Mouse (Mus musculus) kidney, adult 9 months (tissue): Measurements from ENCODE around the gene Homer2.

Source experiments
- DNase-seq: peaks from one replicate; pipeline ENCODE4 v3.0.0; 2022

The Homer2 gene

DNA sequence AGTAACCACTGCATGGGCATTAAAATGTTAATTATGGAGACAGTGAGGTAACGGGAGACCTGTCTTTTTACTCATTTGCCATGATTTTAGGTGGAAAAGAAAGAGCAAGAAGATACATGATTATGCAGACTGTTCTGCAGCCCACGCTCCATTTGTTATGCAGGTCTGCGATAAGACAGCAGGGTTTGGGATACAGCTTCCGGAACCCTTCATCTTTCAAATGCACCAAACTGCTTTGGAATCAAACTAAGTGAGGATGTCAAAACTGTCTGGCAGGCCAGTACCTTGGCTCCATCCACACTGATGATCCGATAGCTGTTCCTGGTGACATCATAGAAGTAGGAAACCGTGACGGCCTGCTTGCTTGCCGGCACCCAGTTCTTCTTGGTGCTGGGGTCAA, 58.1 kb downstream of the Homer2 start:
- no peak for DNase-seq

DNA sequence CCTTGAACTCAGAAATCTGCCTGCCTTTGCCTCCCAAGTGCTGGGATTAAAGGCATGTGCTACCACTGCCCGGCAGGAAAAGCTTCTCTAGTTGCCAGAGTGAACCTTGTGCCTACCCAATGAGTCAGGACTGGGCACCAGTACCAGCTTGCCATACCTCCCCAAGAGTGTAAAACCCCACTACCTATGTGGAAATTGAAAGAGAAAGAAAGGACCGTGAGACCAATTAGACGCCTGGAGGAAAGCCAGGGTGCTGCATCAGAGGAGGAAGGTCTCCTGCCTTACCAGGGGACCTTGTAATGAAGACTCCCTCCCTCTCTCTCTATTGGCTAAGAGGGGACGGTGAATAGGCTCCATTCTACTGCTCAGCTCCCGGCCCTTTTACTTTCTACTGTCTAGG, 59.4 kb downstream of the Homer2 start:
- DNase-seq, result no peak

DNA sequence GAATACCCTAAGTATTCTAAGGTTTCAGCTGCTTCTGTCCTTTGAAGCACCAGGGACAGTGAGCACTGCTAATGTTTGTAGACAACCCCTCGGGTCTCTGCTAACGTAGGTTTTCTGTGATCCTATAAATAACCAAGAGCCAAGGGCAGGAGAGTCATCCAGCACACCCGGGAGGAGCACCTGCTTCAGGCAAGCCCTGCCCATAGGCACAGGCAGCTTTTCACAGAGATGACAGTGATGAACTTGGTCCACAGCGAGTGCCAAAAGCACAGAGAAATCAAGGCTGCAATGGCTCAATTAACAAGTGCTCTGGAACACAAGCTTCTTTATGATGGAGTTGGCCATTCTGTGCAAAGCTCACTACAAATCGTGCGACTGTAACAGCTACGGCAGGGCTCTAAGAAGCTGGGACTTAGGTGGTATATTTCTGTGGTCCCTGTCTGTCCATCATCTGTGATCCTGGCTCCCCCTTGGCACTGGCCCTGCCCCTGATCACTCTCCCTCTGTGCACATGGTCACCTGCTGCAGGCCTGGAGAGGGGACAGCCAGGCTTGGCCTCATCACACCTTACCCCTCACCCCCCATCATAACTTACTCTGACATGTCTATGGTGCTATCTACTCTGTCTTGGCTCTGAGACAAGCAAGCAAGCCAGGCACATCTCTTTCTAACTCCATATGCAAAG, 62.6 kb downstream of the Homer2 start:
- DNase-seq, result no peak

DNA sequence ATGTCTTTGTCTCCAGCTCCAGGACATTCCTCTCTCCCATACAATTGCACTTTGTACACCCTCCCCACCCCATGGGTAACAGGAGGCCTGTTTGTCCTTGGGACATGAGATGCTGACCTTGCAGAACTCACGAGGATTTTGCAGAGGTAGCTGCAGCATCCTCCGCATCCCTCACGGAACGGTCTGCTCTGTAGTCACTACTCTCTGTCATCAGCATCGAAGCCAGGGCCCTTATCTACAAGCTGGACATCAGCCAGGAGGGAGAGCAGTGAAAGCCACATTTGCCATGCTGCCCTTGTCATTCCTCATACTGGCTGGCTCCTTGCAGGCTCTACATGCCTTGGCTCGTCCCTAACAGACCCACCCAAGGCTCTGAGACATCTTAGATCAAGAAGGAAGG, 66.2 kb downstream of the Homer2 start:
- DNase-seq, result no peak

DNA sequence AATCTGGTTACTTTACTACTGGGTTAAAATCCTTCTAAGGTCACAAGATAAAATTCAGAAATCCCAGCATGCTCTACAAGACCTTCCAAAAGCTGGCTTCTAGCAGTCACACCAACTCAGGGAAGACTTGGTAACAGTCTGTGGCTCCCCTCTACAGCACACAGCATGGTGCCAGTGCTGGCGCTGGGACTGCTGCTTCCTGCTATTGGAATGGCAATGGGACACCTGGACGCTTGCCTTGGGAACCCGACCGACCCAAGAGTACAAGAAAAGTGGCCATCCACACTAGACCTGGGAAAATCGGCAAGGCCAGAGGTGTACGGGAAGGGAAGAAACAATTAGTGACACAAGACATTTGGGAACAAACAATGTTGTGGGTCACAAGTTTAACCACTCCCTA, 74.7 kb downstream of the Homer2 start:
- no peak for DNase-seq

DNA sequence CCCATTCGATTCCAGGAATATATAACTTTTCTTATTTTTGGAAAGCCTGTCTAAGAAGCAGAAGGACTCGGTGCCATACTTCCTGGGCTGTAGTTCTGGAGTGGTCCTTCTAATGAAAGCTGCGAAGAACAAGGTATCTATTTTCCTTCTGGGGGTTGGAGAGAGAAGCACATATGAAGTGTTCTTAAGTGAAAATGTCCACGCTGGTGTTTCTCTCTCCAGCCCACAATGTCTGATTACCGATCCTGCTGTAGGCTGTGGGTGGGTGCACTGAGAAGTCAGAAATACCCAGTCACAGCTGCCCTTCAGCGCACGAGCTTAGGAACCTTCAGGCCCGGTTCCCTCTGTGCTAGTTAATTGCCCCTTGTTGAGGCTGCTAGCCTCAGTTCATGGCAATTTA, 76.1 kb downstream of the Homer2 start:
- no peak for DNase-seq

DNA sequence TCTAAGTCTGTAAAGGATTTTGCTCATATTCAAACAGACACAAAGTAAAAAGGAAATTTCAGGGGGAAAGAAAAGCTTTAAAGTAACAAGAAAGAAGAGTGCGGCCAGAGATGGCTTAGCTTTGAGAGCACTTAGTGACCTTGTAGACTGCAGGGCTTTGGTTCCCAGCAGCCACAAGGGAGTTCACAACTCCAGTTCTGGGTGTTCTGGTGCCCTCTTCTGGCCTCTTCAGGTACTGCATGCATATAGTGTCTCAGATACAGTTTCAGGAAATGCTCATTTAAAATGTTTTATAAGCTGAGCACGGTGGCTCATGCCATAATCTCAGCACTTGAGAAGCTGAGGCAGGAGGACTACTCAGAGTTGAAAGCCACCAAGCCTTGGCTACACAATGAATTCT, 80.9 kb downstream of the Homer2 start:
- DNase-seq, result peak; percentile 17

DNA sequence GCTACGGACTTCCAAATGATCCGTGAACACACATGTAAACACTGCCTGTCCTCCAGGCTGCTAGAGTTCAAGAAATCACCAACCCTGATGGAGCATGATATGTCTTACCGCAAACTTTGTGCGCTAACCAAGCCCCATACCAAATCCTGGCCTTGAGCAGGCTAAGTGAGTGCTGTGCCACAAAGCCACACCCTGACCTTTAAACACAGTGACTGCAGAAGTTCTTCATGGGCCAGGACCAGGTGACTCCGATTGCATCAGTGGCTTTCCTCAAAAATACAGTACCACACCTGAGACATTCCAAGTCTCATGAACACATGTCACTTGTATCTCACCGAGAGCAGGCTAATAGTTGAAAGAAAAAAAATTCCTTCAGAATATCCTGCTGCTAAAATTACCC, 83.6 kb downstream of the Homer2 start:
- no peak for DNase-seq

DNA sequence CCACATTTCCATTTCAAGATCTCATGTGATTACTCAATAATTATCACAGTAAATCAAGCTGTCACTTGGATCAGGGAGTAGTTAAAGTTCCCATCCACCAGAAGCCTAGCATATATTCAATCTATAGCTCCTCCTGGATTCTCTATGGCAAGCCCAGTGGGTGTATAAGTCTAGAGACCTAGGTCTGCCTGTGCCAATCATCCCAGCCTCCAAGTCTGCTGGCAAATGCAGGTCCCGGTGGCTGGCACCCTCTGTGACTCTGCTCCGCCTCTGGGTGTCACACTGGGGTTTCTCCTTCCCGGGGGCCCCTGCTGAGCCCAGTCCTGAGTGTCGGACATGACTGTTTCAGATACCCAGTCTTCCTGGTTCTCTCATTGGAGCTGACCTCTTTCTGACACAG, 84.5 kb downstream of the Homer2 start:
- DNase-seq, result no peak

DNA sequence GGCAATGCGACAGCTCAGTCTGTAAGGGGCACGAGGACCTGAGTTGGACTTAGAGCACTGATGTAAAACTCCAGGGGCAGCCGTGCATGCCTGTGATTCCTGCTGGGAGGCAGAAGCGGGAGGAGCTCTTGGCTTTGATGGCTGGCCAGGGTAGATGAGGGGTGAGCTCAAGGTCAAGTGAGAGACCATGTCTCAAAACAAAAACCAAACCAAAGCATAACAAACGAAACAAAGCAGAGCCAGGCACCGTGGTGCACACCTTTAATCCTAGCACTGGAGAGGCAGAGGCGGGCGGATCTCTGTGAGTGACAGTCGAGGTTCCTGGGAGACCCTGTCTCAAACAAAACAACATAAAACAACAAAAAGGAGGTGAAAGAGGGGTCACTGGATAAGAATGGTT, 92.3 kb downstream of the Homer2 start:
- DNase-seq, result no peak

DNA sequence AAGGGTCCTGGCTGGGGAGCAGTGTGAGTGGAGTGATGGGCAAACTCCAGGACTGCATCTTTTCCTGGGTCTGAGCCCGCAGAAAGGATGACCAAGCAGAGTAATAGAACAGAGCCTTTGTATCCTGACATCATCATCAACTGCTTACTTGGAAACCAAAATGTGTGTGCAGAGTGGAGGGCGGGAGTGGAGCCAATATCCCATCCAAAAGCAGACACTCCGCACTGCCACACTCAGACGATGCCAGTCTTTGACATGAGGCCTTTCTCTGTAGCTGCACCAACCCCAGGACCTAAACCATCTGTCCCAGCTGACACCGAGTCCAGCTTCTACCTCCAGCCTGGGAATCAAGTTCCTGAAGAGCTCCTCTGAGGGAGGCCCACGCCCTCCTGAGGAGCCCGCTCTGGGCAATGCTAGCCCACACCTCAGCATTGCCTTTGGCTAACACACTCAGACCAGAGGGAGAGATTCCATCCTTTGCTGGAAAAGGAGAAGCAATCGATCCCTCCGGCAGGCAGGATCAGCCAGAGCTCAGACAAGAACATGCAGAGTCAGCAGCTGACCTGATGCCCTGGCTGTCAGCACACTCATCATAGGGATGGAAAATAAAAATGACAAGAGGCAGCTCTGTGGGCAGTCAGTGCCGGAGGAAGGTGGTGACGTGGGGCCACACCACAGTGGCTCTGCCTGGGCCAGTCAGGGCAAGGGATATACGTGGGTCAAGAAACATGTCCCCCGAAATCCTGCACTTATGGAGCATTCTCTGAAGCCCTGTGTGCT, 94.3 kb downstream of the Homer2 start:
- DNase-seq, result no peak

DNA sequence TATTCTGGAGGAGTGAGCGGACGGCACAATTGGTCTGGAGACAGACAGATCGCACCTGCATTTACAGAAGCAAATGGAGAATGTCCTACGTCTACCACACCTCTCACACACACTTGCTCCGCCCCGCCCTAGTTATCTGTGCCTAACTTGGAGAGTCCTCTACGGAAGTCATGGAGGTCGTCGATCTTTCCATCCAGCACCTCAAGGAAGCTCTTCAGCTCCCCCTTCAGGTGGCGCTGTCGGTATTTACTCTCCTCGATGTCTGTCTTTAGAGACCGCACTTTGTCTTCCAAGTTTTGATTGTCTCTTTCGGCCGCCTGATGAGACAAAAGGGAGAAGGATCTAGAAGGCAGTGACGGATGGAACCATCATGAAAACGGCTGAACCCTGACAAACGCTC, 97.2 kb downstream of the Homer2 start:
- DNase-seq, result peak; percentile 23

DNA sequence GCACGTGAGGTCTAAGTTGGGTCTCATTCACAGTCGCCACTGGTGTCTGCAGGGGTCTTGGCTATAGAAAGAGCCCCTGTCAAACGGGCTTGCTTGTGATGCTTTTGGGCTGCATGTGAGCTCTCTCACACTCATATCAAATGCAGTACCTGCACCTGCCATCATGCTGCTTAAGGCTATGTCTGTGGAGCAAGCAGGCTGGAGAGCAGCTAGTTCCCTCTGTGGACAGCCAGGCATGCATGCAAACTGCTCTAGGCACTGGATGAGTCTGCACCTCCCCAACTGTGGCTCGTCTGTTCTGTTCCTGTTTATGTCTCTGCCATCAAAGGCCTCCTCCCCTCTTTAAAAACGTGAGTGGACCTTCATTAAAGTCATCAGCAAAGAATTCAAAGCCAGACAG, 100.9 kb downstream of the Homer2 start:
- DNase-seq, result no peak

DNA sequence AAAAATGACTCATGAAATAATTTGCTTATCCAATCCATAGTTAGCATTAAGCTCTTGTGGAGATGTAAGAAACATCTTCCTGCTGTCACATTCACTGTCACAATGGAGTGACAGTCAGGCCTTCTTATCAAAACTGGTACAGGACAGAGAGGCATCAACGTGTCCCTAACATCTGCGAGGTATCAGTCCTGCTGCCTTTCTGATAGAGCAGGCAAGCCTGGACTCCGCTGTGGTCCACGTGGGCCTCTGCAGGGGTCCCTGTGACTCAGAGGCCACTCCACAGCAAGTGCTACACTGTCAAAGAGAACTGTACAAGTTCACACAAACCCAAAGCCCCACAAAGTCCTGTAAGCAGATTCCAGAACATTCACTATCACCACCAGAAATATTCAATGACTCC, 101.8 kb downstream of the Homer2 start:
- DNase-seq, result no peak

DNA sequence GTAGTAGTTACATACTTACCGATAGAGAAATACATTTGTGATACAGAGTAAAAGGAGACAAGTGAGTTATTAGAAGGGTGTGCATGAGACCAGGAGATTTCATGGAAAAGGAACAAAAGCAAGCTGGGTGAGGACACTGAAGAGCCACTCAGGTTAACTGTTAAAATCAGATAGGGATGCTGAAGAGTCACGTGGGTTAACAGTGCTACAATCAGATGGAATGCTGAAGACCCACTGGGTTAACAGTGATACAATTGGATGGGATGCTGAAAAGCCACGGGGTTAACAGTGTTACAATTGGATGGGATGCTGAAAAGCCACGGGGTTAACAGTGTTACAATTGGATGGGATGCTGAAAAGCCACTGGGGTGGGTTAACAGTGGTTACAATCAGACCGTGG, 102.3 kb downstream of the Homer2 start:
- no peak for DNase-seq

DNA sequence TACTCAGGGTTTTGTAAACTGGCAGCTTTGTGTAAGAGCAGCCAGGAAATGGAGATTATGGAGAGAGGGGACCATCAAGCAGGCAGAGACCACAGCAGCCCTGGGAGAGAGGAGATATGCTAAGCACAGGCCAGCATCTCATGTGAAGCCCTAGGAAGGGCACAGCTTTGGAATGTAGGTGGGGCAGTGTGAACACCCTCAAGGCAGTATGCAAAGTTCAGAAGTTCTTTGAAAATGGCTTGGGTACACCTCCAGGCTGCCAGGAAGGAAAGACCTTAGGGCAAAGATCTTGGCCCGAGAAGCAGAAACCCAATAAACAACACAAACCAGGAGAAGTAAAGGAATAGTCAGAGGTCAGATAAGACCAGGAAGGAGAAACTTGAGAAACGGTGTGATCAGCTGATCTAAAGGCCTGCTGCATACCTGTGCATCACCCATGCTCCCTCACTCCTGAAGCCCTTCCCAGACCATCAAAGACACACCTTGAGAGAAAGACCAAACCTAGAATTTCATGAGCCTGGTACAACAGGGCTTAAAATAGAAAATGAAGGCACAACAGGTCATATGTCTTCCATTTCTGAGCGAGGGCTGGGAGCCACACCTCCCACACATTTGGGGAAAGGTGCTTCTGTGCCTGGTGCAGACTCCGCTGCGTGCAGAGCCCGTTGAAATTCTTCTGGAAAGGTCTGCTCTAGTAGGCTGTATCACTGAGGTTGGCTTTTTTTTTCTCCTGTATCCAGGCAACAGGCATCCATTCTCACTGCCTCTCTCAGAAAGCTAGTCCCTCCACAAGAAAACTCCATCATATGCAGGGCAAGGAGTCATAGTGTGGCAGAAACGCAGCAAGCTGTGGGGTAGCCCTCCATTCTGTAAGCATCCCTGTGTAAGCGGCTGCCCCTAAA, 107.7 kb downstream of the Homer2 start:
- peak; percentile 13 for DNase-seq

DNA sequence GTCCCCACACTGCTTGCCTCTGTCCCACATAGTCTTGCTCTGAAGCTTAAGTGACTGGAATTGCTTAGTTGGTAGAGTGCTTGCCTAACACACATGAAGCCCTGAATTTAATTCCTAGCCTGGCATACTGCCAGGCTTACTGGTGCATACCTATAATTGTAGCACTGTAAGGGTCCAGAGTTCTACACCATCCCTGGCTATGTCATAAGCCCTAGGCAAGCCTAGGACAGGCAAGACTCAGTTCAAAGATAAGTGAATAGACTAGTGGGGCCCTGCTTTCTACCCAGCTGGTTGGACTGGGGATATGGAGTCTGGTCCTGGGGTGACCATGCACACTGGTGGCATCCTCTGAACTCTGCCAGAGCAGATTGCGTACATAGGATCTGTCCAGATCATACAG, 109.7 kb downstream of the Homer2 start:
- DNase-seq, result no peak

DNA sequence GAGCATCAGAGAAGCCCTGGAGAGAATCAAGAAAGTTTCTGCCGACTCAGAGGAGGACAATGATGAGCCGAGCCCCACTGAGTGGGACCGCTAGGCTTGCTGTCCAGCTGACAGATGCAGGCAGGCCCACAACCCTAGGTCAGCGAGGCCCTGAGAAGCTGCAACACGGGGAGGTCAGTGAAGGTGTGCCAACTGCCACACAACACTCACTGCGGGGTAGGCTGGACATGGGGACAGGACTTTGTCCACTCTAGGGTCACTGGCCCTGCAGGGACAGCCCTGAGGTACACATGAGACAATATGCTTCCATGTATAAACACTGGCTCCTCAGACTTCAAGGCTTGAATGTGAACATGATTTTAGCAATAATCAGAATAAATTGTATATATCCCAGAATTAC, 111.2 kb downstream of the Homer2 start:
- DNase-seq, result no peak

DNA sequence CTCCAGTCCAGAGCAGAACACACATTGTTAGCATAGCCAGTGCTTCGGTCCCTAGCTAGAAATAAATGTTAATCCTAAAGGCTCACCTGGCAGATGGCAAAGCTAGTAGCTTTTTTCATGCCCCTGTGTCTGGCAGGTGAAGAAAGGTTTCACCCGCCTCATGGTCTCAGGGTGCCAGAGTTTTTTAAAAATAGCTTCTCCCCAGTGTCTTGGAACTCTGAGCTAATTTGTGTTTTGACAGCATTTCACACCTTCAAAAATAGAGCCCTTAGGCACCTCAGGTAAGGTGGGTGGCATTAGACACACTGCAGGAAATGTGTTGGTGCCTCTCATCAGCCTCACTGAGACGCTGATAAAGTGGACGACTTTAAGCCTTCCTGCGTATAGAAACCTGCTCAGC, 112.3 kb downstream of the Homer2 start:
- no peak for DNase-seq

DNA sequence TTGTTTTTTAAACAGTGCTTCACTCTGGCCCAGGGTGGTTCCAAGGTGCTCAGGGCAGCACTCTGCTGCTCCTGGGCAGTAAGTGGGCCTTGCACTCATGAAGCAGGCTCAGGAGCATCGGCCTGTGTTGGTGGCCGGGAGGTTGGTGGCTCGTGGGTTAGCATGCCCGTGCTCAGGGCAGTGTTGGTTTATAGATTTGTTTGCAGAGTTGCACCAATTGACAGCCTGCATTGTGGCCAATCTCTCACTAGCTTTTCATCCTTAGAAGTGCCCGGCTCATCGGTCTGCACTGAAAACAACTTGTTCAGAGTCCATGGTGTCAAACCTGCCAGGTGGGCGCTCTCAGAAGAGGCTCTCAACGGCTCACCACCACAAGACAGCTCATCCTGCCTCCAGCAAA, 113.9 kb downstream of the Homer2 start:
- no peak for DNase-seq

DNA sequence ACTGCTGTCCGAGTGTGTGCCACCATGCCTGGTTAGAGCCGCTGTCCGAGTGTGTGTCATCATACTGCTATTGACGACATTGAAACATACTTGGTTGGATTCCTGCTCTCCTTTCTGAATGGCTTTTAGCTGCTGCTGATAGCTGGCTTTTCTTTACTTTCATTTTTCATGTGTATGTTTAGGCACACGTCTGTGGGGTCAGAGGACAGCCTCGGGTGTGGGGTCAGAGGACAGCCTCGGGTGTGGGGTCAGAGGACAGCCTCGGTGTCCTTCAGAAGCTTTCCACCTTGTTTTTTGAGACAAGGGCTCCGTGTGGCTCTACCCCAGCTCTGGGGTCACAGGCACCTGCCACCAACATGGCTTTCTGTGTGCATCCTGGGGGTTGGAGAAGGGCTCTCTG, 114.6 kb downstream of the Homer2 start:
- DNase-seq, result no peak

DNA sequence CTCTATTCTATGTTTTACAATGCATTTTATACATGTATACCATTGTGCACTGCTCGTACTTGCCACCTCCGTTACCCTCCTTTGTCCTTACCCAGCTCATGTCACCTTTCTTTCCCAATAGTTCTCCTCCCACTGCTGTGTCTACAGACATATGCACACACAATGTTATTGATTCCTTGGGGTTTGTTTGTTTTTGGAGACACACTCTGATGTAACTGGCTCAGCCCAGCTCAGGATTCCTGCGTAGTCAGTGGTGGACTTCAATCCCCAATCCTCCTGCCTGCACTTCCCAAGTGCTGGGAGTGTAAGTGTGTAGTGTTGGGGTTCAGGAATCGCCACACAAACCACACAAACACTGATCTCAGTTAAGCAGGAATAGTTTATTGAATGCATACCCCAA, 120.1 kb downstream of the Homer2 start:
- no peak for DNase-seq

DNA sequence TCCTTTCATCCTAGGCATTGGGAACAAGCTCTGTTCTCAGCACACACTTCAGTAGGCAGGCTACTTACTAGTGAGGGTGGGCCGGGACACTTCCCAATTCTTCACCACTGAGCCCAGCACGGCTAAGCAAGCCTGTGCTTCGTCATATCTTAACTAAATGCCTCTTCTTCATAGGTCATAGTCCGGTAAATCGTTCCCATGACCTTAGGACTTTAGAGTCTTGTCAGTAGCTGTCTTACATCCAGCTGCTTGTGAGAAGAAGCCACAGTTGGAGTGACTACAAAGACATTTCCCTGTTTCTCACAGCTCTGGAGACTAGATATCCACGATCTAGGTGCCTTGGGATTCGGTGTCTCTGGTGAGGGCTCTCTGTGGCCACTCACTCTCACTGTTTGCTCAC, 122.0 kb downstream of the Homer2 start:
- DNase-seq, result peak; percentile 61

DNA sequence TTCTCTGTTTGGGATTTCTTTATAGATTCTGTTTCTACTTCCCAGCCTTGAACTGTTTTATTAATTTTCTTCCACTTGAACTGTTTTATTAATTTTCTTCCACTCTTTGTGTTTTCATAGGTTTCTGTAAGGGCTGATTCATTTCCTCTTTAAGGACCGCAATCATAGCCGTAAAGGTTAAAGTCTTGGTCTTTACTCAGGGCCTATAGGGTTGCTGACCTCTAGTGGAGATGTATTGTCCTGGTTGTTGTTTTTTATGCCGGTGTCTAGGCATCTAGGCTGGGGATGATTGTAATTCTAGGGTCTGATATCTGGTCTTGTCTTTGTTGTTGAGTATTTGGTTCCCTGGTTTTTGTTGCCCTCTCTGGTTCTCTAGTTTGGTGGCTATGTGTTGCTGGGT, 123.8 kb downstream of the Homer2 start:
- no peak for DNase-seq
